Mouse (Mus musculus) stomach, embryonic 15.5 days (tissue): ENCODE measurements around the gene Vmn1r86. TPM values are rescaled to one million over a fixed set of nuclear protein-coding genes. Genes with fewer than 3 reads are reported as not detected.

ENCODE experiments used
- ATAC-seq: fragments of 200-750 bp; cut with Nextera tagmentation; 2 replicates; pipeline ENCODE4 v1.8.0; 2017; ENCODE audit warnings: low read depth, moderate number of reproducible peaks, moderate TSS enrichment; ENCODE audit not compliant: insufficient read depth, low FRiP score
- H3K27ac ChIP-seq: fragments of 300-500 bp; sonication (generic); 2 replicates; pipeline ENCODE4 v1.5.1; 2015; ENCODE audit warnings: mild to moderate bottlenecking, inconsistent platforms
- H3K27me3 ChIP-seq: fragments of 300-500 bp; sonication (generic); replicated peaks from 2 replicates; pipeline ENCODE4 v1.6.1; 2015; ENCODE audit warnings: inconsistent platforms
- H3K36me3 ChIP-seq: fragments of 300-500 bp; sonication (generic); 2 replicates; pipeline ENCODE4 v1.6.1; 2015; ENCODE audit warnings: inconsistent platforms
- H3K4me1 ChIP-seq: fragments of 300-500 bp; sonication (generic); 2 replicates; pipeline ENCODE4 v1.6.1; 2015; ENCODE audit warnings: inconsistent platforms
- H3K4me2 ChIP-seq: fragments of 300-500 bp; sonication (generic); 2 replicates; pipeline ENCODE4 v1.6.1; 2015; ENCODE audit warnings: mild to moderate bottlenecking, inconsistent platforms
- H3K4me3 ChIP-seq: fragments of 300-500 bp; sonication (generic); replicated peaks from 2 replicates; pipeline ENCODE4 v1.5.1; 2015; ENCODE audit warnings: inconsistent platforms
- H3K9ac ChIP-seq: fragments of 300-500 bp; sonication (generic); 2 replicates; pipeline ENCODE4 v1.6.1; 2015; ENCODE audit warnings: inconsistent platforms
- H3K9me3 ChIP-seq: fragments of 300-500 bp; sonication (generic); 2 replicates; pipeline ENCODE4 v1.6.1; 2016; ENCODE audit warnings: inconsistent platforms
- WGBS: fragments of 180-500 bp; shearing (Covaris S2); methylation state at CpG from one replicate; pipeline ENCODE4 v1.1.7; 2015; 5-methylcytosine and 5-hydroxymethylcytosine counted together
- polyA plus RNA-seq: library from polyadenylated mRNA; unstranded; fragments of >200 nt; fragmentation: Nextera tagmentation; extraction: Ambion mirVana; gene quantifications from 2 replicates; pipeline ENCODE4 v1.2.1, GENCODE M21; 2015

Gene Vmn1r86
- polyA plus RNA-seq, 1 experiment from 2014 or later = not detected

DNA sequence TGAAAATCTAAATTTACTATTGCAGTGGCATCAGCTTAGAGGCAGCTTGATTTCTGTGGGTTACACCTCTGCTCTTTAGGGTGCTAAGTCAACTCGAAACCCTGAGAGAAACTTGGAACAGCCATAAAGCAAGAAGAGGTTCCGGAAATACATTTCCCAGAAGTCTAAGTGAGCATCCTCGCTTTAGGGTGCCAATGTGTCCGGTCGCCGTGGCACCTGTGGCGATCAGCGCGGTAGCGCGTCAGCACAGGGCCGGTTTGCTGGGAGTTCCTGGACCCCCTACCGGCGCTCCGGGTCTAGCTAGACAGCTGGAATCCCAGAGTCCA lies 65.8 kb downstream of the Vmn1r86 start:
- H3K9ac ChIP-seq = 0 out of 2 replicates have a peak overlapping the region, but pooled peaks have one; percentile 13
- no peaks in the 10 kb centered on the region for H3K9me3 ChIP-seq
- peak overlapping the region; percentile 59 for H3K4me3 ChIP-seq
- H3K27me3 ChIP-seq = no peaks in the 10 kb centered on the region
- 3% methylated on average over 15 of the region's 15 CpGs for WGBS
- H3K4me2 ChIP-seq = peak overlapping the region; percentile 64
- H3K36me3 ChIP-seq = no peaks in the 10 kb centered on the region
- H3K27ac ChIP-seq = peak overlapping the region; percentile 84
- peaks cover 4% of the 10 kb centered on the region; the same call in 1 of the 2 replicates for H3K4me1 ChIP-seq
- no peak for ATAC-seq

DNA sequence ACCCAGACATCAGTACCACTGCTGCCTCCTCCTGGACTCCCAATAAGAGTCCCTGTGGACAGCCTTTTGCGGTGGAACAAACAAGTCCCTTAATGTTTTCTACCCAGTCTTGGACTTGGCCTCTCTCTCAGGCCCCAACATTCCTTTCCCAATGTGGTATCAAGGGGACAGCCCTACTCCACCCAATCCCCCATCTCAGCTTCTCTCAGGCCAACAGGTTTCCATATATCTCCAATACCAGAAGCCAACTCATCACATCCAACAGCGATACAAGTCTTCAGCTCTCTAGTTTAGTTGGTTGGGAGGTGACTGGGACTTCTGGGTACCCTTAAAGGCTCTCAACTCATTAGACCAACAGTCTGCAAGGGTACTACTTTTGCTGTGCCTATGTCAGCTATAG lies 66.2 kb downstream of the Vmn1r86 start:
- Histone ChIP-seq H3K9me3 (no peaks in the 10 kb centered on the region), H3K4me1 (peaks cover 4% of the 10 kb centered on the region; the same call in 1 of the 2 replicates), H3K27me3 (no peaks in the 10 kb centered on the region), H3K4me2 (peak overlapping the region; percentile 64), H3K36me3 (no peaks in the 10 kb centered on the region), H3K9ac (no peak overlapping the region), H3K4me3 (peak overlapping the region; percentile 59), H3K27ac (no peak overlapping the region)
- 88% methylated on average over 2 of the region's 2 CpGs for WGBS
- ATAC-seq = no peak

DNA sequence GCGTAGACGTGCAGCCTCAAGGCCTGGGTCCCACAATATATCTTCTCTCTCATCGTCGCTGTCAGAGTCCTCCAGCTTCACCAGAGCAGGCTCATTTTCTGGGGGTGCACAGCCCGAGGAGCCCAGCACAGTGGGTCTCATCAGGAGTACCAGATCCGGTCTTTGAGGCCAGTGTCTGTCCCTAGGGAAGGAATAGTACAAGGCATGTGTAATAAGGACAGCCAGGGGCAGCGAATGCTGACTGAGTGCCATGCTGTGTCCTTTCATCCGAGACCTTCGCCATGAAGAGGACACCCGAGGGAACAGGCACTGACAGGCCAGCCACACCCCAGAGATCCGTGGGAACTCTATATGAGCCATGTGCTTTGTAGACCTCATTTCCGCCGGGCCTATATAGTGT lies 66.7 kb downstream of the Vmn1r86 start:
- H3K36me3 ChIP-seq = no peaks in the 10 kb centered on the region
- no peak for ATAC-seq
- H3K4me3 ChIP-seq = no peak overlapping the region
- 87% methylated on average over 13 of the region's 13 CpGs for WGBS
- H3K9me3 ChIP-seq = no peaks in the 10 kb centered on the region
- H3K27ac ChIP-seq = no peak overlapping the region
- no peak overlapping the region for H3K9ac ChIP-seq
- no peak overlapping the region for H3K4me2 ChIP-seq
- H3K4me1 ChIP-seq = peaks cover 4% of the 10 kb centered on the region; the same call in 1 of the 2 replicates
- no peaks in the 10 kb centered on the region for H3K27me3 ChIP-seq

Other genes starting within 250 kb of the Vmn1r86 start
- 3.4 and 3.6 TPM in 2 replicates for gene Zfp128, start 238.7 kb downstream of the Vmn1r86 start, polyA plus RNA-seq
- gene Zscan22, start 222.1 kb downstream of the Vmn1r86 start, polyA plus RNA-seq = 13.3 and 15.6 TPM in 2 replicates
- gene Rps5, start 197.6 kb downstream of the Vmn1r86 start, polyA plus RNA-seq = 988 and 1,049 TPM in 2 replicates
- gene Rnf225, start 192.5 kb downstream of the Vmn1r86 start, polyA plus RNA-seq = 1.0 and 1.3 TPM in 2 replicates
- 8.9 and 10.3 TPM in 2 replicates for gene Zfp324, start 154.1 kb downstream of the Vmn1r86 start, polyA plus RNA-seq
- 6.9 and 8.4 TPM in 2 replicates for gene Zfp446, start 142.1 kb downstream of the Vmn1r86 start, polyA plus RNA-seq
- 0.64 and 1.8 TPM in 2 replicates for gene Slc27a5, start 121.7 kb downstream of the Vmn1r86 start, polyA plus RNA-seq
- gene Trim28, start 120.8 kb downstream of the Vmn1r86 start, polyA plus RNA-seq = 216 and 252 TPM in 2 replicates
- gene Zbtb45, start 109.9 kb downstream of the Vmn1r86 start, polyA plus RNA-seq = 20.4 and 21.9 TPM in 2 replicates
- 161 and 167 TPM in 2 replicates for gene Chmp2a, start 85.1 kb downstream of the Vmn1r86 start, polyA plus RNA-seq
- gene Ube2m, start 81.6 kb downstream of the Vmn1r86 start, polyA plus RNA-seq = 105 and 107 TPM in 2 replicates
- gene Mzf1, start 65.2 kb downstream of the Vmn1r86 start, polyA plus RNA-seq = 2.7 and 3.0 TPM in 2 replicates
- not detected in 2 replicates for gene Vmn1r85, start 24.7 kb downstream of the Vmn1r86 start, polyA plus RNA-seq
- gene Vmn1r87, start 20.2 kb upstream of the Vmn1r86 start, polyA plus RNA-seq = not detected in 2 replicates
- 0.01 TPM in 1 of 2 replicates, not detected in the other for gene Vmn1r88, start 39.7 kb upstream of the Vmn1r86 start, polyA plus RNA-seq
- gene Vmn1r89, start 93.1 kb upstream of the Vmn1r86 start, polyA plus RNA-seq = not detected in 2 replicates
- gene Lig1, start 157.4 kb upstream of the Vmn1r86 start, polyA plus RNA-seq = 94.6 and 97.4 TPM in 2 replicates
- gene Zswim9, start 158.8 kb upstream of the Vmn1r86 start, polyA plus RNA-seq = 7.3 and 9.3 TPM in 2 replicates
- gene Pla2g4c, start 204.7 kb upstream of the Vmn1r86 start, polyA plus RNA-seq = 0.95 and 1.1 TPM in 2 replicates